ENCODE assay signal across 28 mouse cellular contexts in genomic region chr10:27828346-27828745, GRCm38 (mm10).
"Had no signal": no experiment of that assay in that cellular context is flagged by ENCODE, and none has a peak within 500 bp of the region (broad histone marks: within the 10 kb centered on the region; RNA-seq: fewer than 3 reads in every experiment).

No protein-coding gene starts in this region.

- H3K36me3 ChIP-seq: heart, embryonic 10.5 days; heart, embryonic 12.5 days; hindbrain, embryonic 10.5 days; hindbrain, embryonic 12.5 days; intestine, embryonic 15.5 days; kidney, embryonic 15.5 days; limb, embryonic 10.5 days; limb, embryonic 12.5 days; liver, embryonic 13.5 days had no signal

- H3K9ac ChIP-seq: heart, embryonic 12.5 days; hindbrain, embryonic 12.5 days; hindbrain, embryonic 14.5 days; intestine, embryonic 15.5 days; kidney, embryonic 15.5 days; limb, embryonic 12.5 days; liver, embryonic 13.5 days had no signal

- H3K27ac ChIP-seq: gastrocnemius, adult 2 months; heart, embryonic 10.5 days; hindbrain, embryonic 10.5 days; hindbrain, embryonic 12.5 days; hindbrain, embryonic 14.5 days; intestine, embryonic 15.5 days; kidney, embryonic 15.5 days; layer of hippocampus, adult 2 months; left cerebral cortex, adult 2 months; limb, embryonic 10.5 days; limb, embryonic 12.5 days; liver, embryonic 13.5 days had no signal

- DNase-seq: gastrocnemius, adult 2 months; gastrocnemius, postnatal 10 days; gastrocnemius, postnatal 25 days; heart, adult 18-20 months; heart, postnatal 10 days; heart, postnatal 4 days; kidney, adult 18-20 months; kidney, adult 8-10 months; kidney, postnatal 10 days; kidney, postnatal 25 days; kidney, postnatal 4 days; liver; liver, embryonic 13.5 days had no signal

- H3K9me3 ChIP-seq: heart, embryonic 10.5 days; heart, embryonic 12.5 days; hindbrain, embryonic 10.5 days; hindbrain, embryonic 12.5 days; intestine, embryonic 15.5 days; kidney, embryonic 15.5 days; limb, embryonic 10.5 days; limb, embryonic 12.5 days; liver, embryonic 13.5 days had no signal

- H3K4me2 ChIP-seq: heart, embryonic 12.5 days; hindbrain, embryonic 12.5 days; hindbrain, embryonic 14.5 days; intestine, embryonic 15.5 days; kidney, embryonic 15.5 days; limb, embryonic 12.5 days; liver, embryonic 11.5 days; liver, embryonic 13.5 days had no signal

- H3K27me3 ChIP-seq: heart, embryonic 12.5 days; hindbrain, embryonic 12.5 days; intestine, embryonic 15.5 days; kidney, embryonic 15.5 days; limb, embryonic 12.5 days; liver, embryonic 13.5 days had no signal

- H3K4me1 ChIP-seq: heart, embryonic 10.5 days; heart, embryonic 12.5 days; hindbrain, embryonic 10.5 days; hindbrain, embryonic 12.5 days; intestine, embryonic 15.5 days; kidney, embryonic 15.5 days; limb, embryonic 10.5 days; limb, embryonic 12.5 days; liver, embryonic 13.5 days had no signal

- ATAC-seq: hindbrain, embryonic 16.5 days; inflammation-experienced regulatory T-cells, adult 6 months; intestine, embryonic 15.5 days; intestine, postnatal 0 days had no signal

- H3K4me3 ChIP-seq: gastrocnemius, adult 2 months; heart, embryonic 10.5 days; heart, embryonic 12.5 days; hindbrain, embryonic 10.5 days; hindbrain, embryonic 12.5 days; intestine, embryonic 15.5 days; kidney, embryonic 15.5 days; layer of hippocampus, adult 2 months; left cerebral cortex, adult 2 months; limb, embryonic 10.5 days; limb, embryonic 12.5 days; liver, embryonic 13.5 days had no signal
